Mouse (Mus musculus): Measurements from ENCODE around the gene Rassf6. TPM values are rescaled to one million over a fixed set of nuclear protein-coding genes. Genes with fewer than 3 reads are reported as not detected.

The Rassf6 gene
- polyA plus RNA-seq, 1 experiment from 2014 or later: 37.9 TPM

Other genes with a start within 250 kb of the Rassf6 start
- 40.3 and 106 TPM in 2 replicates for gene Alb, start 179.8 kb downstream of the Rassf6 start, polyA plus RNA-seq (2015; fragmentation: Nextera tagmentation; extraction: Ambion mirVana)
- 221 and 328 TPM in 2 replicates for gene Afp, start 149.9 kb downstream of the Rassf6 start, polyA plus RNA-seq (2015; fragmentation: Nextera tagmentation; extraction: Ambion mirVana)
- gene Afm, start 121.7 kb downstream of the Rassf6 start, polyA plus RNA-seq (2015; fragmentation: Nextera tagmentation; extraction: Ambion mirVana): 11.9 and 13.5 TPM in 2 replicates
- 0.10 and 0.11 TPM in 2 replicates for gene 5830473C10Rik, start 79.5 kb downstream of the Rassf6 start, polyA plus RNA-seq (2015; fragmentation: Nextera tagmentation; extraction: Ambion mirVana)
- 0.33 and 0.44 TPM in 2 replicates for gene Cxcl5, start 118.7 kb upstream of the Rassf6 start, polyA plus RNA-seq (2015; fragmentation: Nextera tagmentation; extraction: Ambion mirVana)
- gene Ppbp, start 127.9 kb upstream of the Rassf6 start, polyA plus RNA-seq (2015; fragmentation: Nextera tagmentation; extraction: Ambion mirVana): 1.3 and 2.5 TPM in 2 replicates
- 47.1 and 47.6 TPM in 2 replicates for gene Pf4, start 131.8 kb upstream of the Rassf6 start, polyA plus RNA-seq (2015; fragmentation: Nextera tagmentation; extraction: Ambion mirVana)
- 0.13 TPM in 1 of 2 replicates, not detected in the other for gene Cxcl3, start 145.4 kb upstream of the Rassf6 start, polyA plus RNA-seq (2015; fragmentation: Nextera tagmentation; extraction: Ambion mirVana)
- gene Cxcl15, start 153.9 kb upstream of the Rassf6 start, polyA plus RNA-seq (2015; fragmentation: Nextera tagmentation; extraction: Ambion mirVana): 0.18 and 0.22 TPM in 2 replicates

Measured in intestine, embryonic 16.5 days (tissue).